Mouse (Mus musculus) erythroblast, embryonic 14.5 days (primary cell): ENCODE results near the gene Cxadr. TPM values are rescaled to one million over a fixed set of nuclear protein-coding genes. Genes with fewer than 3 reads are reported as not detected.

ENCODE experiments used
- H3K27me3 ChIP-seq: 2 replicates; pipeline ENCODE4 v1.6.1; 2012; ENCODE audit warnings: inconsistent platforms; ENCODE audit not compliant: control insufficient read depth
- H3K36me3 ChIP-seq: 2 replicates; pipeline ENCODE4 v1.6.1; 2012; ENCODE audit warnings: mild to moderate bottlenecking, inconsistent platforms; ENCODE audit not compliant: control insufficient read depth
- H3K4me1 ChIP-seq: 2 replicates; pipeline ENCODE4 v1.6.1; 2012; ENCODE audit warnings: inconsistent platforms; ENCODE audit not compliant: control insufficient read depth
- H3K4me3 ChIP-seq: replicated peaks from 2 replicates; pipeline ENCODE3; 2012; ENCODE audit warnings: moderate library complexity, mild to moderate bottlenecking, inconsistent platforms
- H3K9me3 ChIP-seq: 2 replicates; pipeline ENCODE4 v1.6.1; 2012; ENCODE audit warnings: low read length, inconsistent platforms, mixed read lengths; ENCODE audit not compliant: control insufficient read depth
- GATA1 ChIP-seq: IDR thresholded peaks from 2 replicates; pipeline ENCODE4 v1.6.1; 2012; ENCODE audit warnings: low read length, inconsistent platforms, mixed read lengths
- TAL1 ChIP-seq: IDR thresholded peaks from 3 replicates; pipeline ENCODE4 v1.6.1; 2012; ENCODE audit warnings: low read length, inconsistent platforms, mixed read lengths
- polyA plus RNA-seq: library from polyadenylated mRNA; stranded (reverse); fragments of >175 nt; gene quantifications from 2 replicates; pipeline ENCODE4 v1.2.3, GENCODE M21; 2012

Cxadr gene
- polyA plus RNA-seq: not detected in 2 replicates

DNA sequence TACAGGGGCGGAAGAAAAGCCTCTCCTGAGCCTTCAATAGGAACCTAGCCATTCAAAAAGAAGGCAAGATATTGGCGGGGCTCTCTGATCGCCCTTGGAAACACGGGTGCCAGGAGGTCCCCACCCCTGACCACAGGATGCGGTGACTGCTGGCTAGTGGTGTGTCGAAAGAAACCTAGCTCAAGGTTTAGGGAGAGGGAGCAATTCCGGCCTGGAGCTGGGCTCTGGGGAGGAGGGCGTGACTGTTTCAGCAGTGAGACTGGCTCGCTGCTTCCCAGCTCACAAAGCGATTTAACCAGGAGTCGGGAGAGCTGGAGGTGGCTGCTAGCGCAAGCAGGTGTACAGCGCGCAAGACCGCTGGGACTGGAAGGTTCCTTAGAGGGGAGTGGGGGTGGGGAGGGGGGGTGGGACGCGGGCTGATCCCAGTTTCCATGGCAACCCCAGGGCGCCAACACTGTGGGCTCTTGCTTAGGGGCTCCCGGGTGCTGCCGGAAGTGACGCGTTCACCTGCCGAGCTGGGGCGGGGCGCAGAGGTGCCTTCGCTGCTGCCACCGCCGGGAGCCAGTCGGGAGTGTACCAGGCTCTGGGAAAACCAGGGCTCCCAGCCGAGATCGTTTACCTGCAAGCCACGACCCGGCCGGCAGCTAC lies at the start of gene Cxadr:
Cxadr (plus strand) TSS at position 307 of the 648 bp plus-strand sequence.
- Histone ChIP-seq H3K4me1 (peaks cover 2% of the 10 kb centered on the region; the same call in 1 of the 2 replicates), H3K36me3 (no peaks in the 10 kb centered on the region), H3K4me3 (peak within 1 kb of the TSS; percentile 62), H3K9me3 (no peaks in the 10 kb centered on the region), H3K27me3 (peaks cover 47% of the 10 kb centered on the region)
- TF ChIP-seq TAL1 (no peak), GATA1 (no peak)

DNA sequence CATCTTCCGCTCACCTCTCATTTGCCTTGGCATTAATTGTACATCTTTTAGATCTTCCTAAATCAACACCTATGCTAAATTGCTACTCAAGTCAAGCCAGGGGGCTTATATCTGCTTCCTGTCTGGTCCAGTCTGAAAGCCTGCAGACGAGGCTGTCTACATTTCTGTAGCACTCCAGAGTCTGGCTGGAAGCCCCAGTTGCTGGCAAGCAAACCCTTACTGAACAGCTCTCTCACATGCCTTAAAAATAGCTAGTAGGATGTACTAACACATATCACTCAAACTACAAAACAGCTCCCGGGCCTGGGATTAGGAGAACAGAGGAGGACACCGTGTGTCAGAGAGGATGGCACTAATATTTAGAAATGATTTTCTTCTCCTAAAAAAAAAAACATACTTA lies 42.3 kb upstream of the Cxadr start:
- H3K4me3 ChIP-seq: no peak overlapping the region
- H3K36me3 ChIP-seq: no peaks in the 10 kb centered on the region
- no peaks in the 10 kb centered on the region for H3K9me3 ChIP-seq
- TF ChIP-seq TAL1 (no peak), GATA1 (no peak)
- no peaks in the 10 kb centered on the region for H3K27me3 ChIP-seq
- no peaks in the 10 kb centered on the region for H3K4me1 ChIP-seq

DNA sequence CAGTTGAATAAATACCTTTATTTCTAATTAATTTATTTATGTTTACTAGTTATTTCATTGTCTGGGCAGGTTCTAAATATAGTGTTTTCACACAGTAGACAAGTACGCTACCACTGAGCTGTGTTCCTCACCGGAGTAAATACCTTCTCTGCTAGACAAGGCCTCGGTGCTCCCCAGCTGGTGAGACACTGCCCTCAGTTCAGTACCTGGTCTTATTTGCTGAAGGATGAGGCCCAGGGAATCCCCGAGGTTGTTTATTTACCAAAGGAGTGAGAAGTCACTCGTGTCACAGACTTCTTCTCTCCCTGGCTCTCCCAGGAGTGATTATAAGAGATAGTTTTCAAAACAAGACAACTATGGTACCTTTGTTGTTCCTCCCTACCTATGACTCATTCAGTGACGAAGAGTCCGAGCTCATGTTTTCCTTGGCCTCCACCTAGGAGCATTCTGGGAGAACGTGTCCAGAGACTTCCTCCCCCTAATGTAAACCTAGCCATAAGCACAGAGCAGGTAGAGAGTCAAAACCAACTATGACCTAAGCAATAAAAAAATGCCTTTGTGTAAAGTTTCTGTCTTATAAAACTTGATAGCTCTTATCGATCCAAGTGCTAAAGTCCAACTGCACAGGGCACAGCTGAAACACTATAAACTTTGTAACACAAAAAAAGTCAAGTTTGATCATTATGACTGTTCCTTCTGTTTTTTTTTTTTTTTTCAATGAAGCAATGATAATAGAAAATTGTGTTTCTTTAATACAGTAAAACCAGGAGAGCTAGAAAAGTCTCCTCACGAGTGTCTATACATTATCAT lies 41.0 kb upstream of the Cxadr start:
- H3K27me3 ChIP-seq: no peaks in the 10 kb centered on the region
- no peaks in the 10 kb centered on the region for H3K4me1 ChIP-seq
- H3K36me3 ChIP-seq: no peaks in the 10 kb centered on the region
- no peaks in the 10 kb centered on the region for H3K9me3 ChIP-seq
- TF ChIP-seq TAL1 (no peak), GATA1 (no peak)
- H3K4me3 ChIP-seq: no peak overlapping the region

- Histone ChIP-seq H3K27me3 (no peaks in the 10 kb centered on the region), H3K36me3 (no peaks in the 10 kb centered on the region), H3K4me1 (no peaks in the 10 kb centered on the region), H3K4me3 (no peak overlapping the region), H3K9me3 (no peaks in the 10 kb centered on the region)
- no peak for TF ChIP-seq TAL1
- no peak for TF ChIP-seq GATA1
Measured at GRCm38 (mm10) chr16:78261520-78261919, 39.8 kb upstream of the Cxadr start.

- TF ChIP-seq GATA1 (no peak), TAL1 (no peak)
- no peaks in the 10 kb centered on the region for H3K36me3 ChIP-seq
- no peaks in the 10 kb centered on the region for H3K27me3 ChIP-seq
- no peaks in the 10 kb centered on the region for H3K4me1 ChIP-seq
- H3K4me3 ChIP-seq: peak overlapping the region; percentile 20
- no peaks in the 10 kb centered on the region for H3K9me3 ChIP-seq
Measured at GRCm38 (mm10) chr16:78264442-78265150, 36.7 kb upstream of the Cxadr start.

GRCm38 (mm10) chr16:78265151-78265590 lies 36.1 kb upstream of the Cxadr start:
- no peaks in the 10 kb centered on the region for H3K27me3 ChIP-seq
- H3K36me3 ChIP-seq: no peaks in the 10 kb centered on the region
- peak overlapping the region; percentile 20 for H3K4me3 ChIP-seq
- no peaks in the 10 kb centered on the region for H3K4me1 ChIP-seq
- TF ChIP-seq TAL1 (no peak), GATA1 (no peak)
- H3K9me3 ChIP-seq: no peaks in the 10 kb centered on the region

GRCm38 (mm10) chr16:78265826-78266225 lies 35.5 kb upstream of the Cxadr start:
- Histone ChIP-seq H3K36me3 (no peaks in the 10 kb centered on the region), H3K4me1 (no peaks in the 10 kb centered on the region), H3K4me3 (no peak overlapping the region), H3K9me3 (no peaks in the 10 kb centered on the region), H3K27me3 (no peaks in the 10 kb centered on the region)
- no peak for TF ChIP-seq GATA1
- TF ChIP-seq TAL1: no peak

DNA sequence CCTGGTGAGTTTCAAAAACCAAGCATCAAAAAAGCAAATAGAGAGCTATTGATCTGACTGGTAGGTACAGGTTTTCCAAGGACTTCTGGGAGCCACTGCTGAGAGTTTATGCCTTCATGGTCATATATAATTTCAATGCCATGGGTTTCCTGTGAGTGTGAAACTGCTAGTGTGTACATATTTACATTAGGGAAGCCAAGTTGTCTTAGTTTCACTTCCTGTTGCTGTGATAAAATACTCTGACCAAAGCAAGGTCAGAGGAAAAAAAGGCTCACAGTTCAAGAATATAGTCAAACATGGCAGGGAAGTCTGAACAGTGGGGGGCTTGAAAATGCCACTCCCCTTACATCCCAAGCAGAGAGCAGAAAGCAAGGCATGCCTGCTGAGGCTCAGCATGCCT lies 33.8 kb upstream of the Cxadr start:
- H3K36me3 ChIP-seq: no peaks in the 10 kb centered on the region
- H3K4me3 ChIP-seq: no peak overlapping the region
- no peaks in the 10 kb centered on the region for H3K4me1 ChIP-seq
- H3K9me3 ChIP-seq: no peaks in the 10 kb centered on the region
- no peaks in the 10 kb centered on the region for H3K27me3 ChIP-seq
- TF ChIP-seq TAL1: no peak
- no peak for TF ChIP-seq GATA1

DNA sequence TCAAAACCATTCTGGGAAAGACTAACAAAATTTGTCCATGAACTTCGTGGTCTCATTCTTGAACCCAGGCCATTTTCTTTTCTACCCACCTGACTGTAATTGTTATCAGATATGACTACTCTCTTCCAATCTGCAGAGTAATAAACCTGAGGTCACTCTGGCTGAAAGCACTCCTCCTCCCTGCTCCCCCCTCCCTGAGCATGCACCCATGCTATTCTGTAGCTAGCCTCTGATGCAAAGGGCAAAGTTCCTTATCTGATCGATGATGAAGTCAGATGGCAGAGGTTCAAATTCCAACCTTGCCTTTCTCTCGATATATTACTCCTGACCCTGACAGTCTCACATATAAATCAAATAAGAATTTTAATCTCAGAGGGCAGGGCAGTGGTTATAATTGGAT lies 33.1 kb upstream of the Cxadr start:
- H3K4me1 ChIP-seq: no peaks in the 10 kb centered on the region
- H3K4me3 ChIP-seq: no peak overlapping the region
- TF ChIP-seq TAL1: no peak
- TF ChIP-seq GATA1: no peak
- no peaks in the 10 kb centered on the region for H3K9me3 ChIP-seq
- no peaks in the 10 kb centered on the region for H3K36me3 ChIP-seq
- no peaks in the 10 kb centered on the region for H3K27me3 ChIP-seq
